Mouse (Mus musculus): ENCODE results near the gene Gm17571. TPM values are rescaled to one million over a fixed set of nuclear protein-coding genes. Genes with fewer than 3 reads are reported as not detected.

Gm17571 gene
- polyA plus RNA-seq, 1 experiment from 2014 or later, result not detected

DNA sequence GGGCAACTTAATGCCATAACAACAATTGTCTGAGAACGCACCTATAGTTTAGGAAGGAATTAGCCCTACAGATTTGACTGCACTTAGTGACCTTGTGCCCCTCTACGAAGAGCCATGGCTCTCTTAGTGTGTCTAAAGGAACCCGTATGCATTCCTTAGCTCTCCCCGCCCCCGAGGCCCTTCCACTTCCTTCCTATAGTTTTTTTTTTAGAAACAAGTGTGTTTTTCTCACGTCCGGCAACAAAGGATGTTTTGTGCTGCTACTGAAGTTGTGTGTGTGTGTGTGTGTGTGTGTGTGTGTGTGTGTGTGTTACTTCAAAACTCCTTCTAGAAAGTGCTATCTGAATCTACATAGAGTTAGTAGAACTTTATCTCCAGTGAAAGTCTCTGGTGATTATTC lies 23.5 kb upstream of the Gm17571 start:
- no peak overlapping the region for H3K4me2 ChIP-seq
- no peak for ATAC-seq
- no peak overlapping the region for H3K4me3 ChIP-seq
- H3K36me3 ChIP-seq (ENCODE audit: poor library complexity, severe bottlenecking), result no peaks in the 10 kb centered on the region
- no peak overlapping the region for H3K9ac ChIP-seq
- peaks cover 7% of the 10 kb centered on the region for H3K4me1 ChIP-seq
- no peaks in the 10 kb centered on the region for H3K27me3 ChIP-seq
- no peaks in the 10 kb centered on the region for H3K9me3 ChIP-seq (replicated peaks)
- WGBS, result 51% methylated on average over 7 of the region's 7 CpGs
- no peak overlapping the region for H3K27ac ChIP-seq

DNA sequence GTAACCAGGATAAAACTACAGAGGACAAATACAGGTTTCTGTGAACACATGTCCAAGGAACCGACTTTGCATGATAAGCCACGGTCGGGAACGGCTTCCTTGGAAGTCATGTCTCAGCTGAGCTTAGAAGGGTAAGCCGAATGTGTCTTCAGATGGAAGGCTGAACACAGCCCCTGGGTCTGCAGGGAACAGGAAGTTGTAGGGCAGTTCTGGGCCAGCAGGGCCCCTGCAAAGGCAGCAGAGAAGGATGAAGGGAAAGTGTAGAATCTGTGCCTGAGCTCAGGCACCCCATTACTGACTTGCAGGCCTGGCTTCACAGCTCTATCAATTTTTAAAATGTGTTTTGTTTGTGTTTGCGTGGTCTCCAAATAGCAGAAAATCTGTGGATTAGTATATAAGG lies 22.2 kb upstream of the Gm17571 start:
- WGBS, result 89% methylated on average over 6 of the region's 6 CpGs
- Histone ChIP-seq H3K27me3 (no peaks in the 10 kb centered on the region), H3K9me3 (replicated peaks) (no peaks in the 10 kb centered on the region), H3K4me3 (no peak overlapping the region), H3K36me3 (ENCODE audit: poor library complexity, severe bottlenecking) (no peaks in the 10 kb centered on the region), H3K9ac (no peak overlapping the region), H3K4me1 (peaks cover 7% of the 10 kb centered on the region), H3K27ac (no peak overlapping the region), H3K4me2 (no peak overlapping the region)
- ATAC-seq, result no peak

DNA sequence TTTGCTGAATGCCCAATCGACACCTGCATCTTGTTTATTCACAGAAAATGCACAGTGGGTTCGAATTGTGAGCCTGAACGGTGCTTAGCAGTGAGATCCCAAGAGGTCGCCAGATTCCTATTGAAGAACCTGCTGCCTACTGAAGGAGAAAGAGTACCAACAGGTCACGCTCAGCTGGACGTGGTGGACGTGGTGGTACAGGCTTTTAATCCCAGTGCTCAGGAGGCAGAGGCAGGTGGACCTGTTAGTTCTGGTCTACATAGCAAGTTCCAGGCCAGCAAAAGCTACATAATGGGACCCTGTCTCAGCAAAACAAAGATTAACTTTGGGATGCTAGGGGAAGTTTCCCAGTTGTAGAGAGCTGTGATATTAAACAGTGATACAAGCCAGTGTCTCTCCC lies 21.2 kb upstream of the Gm17571 start:
- Histone ChIP-seq H3K4me3 (no peak overlapping the region), H3K9me3 (replicated peaks) (no peaks in the 10 kb centered on the region), H3K9ac (no peak overlapping the region)

DNA sequence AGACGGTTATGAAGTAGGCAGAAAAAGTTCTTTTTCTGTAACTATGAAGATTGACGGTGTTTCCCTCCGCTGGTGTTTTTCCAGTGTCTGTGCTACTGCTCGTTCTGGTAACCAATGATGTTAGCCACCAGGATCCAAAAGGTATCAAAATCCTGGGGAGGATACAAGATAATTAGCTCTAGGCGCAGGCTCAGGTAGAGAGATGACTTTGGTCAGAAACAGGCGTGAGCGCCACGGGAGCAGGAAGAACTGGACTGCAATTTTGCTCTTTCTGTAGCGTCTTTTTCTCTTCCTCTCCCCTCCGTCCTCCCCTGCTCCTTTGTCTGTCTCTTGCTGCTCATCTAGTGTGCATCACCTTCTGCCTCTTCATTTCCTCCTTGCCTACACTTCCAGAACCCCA lies 20.3 kb upstream of the Gm17571 start:
- no peaks in the 10 kb centered on the region for H3K36me3 ChIP-seq (ENCODE audit: poor library complexity, severe bottlenecking)
- no peak overlapping the region for H3K27ac ChIP-seq
- H3K27me3 ChIP-seq, result no peaks in the 10 kb centered on the region
- no peak for ATAC-seq
- 92% methylated on average over 10 of the region's 10 CpGs for WGBS
- H3K4me2 ChIP-seq, result no peak overlapping the region
- H3K9me3 ChIP-seq (replicated peaks), result no peaks in the 10 kb centered on the region
- H3K4me3 ChIP-seq, result no peak overlapping the region
- H3K9ac ChIP-seq, result no peak overlapping the region
- peaks cover 7% of the 10 kb centered on the region for H3K4me1 ChIP-seq

More for the DNA sequence above, 21.2 kb upstream of the Gm17571 start:
- WGBS, result 65% methylated on average over 7 of the region's 7 CpGs
- Histone ChIP-seq H3K4me1 (peaks cover 7% of the 10 kb centered on the region), H3K4me2 (no peak overlapping the region), H3K27me3 (no peaks in the 10 kb centered on the region), H3K27ac (no peak overlapping the region), H3K36me3 (ENCODE audit: poor library complexity, severe bottlenecking) (no peaks in the 10 kb centered on the region)
- ATAC-seq, result no peak

DNA sequence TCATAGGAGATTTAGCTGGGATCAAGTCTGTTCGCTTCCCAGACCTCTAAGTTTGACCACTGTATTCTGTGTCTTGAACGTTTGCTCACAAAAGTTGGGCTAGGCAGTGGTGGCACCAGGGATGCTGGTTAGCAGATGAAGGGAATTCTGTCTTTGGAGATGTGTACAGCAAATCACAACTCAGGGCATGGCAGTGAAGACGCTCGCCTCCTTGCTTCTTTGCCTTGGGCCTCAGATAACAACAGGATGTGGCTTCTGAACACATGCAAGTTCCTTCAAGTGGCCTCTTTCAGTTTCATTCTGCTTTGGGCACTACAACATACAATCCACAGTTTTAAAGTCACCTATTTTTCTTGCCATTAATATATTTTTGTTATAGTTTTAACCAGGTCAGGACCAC lies 19.8 kb upstream of the Gm17571 start:
- Histone ChIP-seq H3K4me2 (no peak overlapping the region), H3K9ac (no peak overlapping the region), H3K36me3 (ENCODE audit: poor library complexity, severe bottlenecking) (no peaks in the 10 kb centered on the region), H3K4me1 (peaks cover 7% of the 10 kb centered on the region), H3K27me3 (no peaks in the 10 kb centered on the region), H3K9me3 (replicated peaks) (no peaks in the 10 kb centered on the region), H3K4me3 (no peak overlapping the region), H3K27ac (no peak overlapping the region)
- no peak for ATAC-seq
- WGBS, result 91% methylated on average over 4 of the region's 4 CpGs

DNA sequence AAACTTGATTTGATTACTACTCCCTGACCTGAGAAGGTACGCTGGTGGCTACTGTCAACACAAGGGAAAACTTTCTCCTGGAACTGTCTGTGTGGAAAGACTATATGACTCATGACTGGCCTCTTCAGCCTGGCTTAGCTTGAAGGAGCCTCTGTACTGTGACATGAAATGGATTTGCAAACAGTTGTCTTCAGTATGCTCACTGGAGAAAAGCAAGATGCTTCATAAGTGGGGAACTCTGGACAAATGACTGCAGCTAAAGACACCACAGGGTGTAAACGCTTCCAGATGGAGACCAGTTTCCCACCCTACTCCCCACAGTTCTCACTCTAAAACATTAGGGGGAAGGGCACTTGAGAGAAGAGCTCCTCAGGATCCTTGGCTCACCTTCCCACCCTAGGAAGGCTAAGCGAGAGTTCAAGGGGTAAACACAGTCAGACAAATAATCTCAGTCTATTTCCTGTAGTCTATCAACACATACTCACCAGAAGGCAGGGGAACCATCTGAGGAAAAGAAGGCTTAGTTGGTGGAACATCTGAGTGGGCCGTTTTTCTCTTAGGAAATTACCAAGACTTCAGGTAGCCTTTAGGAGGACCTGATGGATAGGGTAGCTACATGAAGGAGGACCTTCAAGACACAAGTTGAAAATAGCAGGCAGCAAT lies 18.9 kb upstream of the Gm17571 start:
- H3K4me3 ChIP-seq, result no peak overlapping the region
- H3K4me2 ChIP-seq, result no peak overlapping the region
- H3K4me1 ChIP-seq, result peaks cover 5% of the 10 kb centered on the region
- H3K36me3 ChIP-seq (ENCODE audit: poor library complexity, severe bottlenecking), result no peaks in the 10 kb centered on the region
- no peaks in the 10 kb centered on the region for H3K9me3 ChIP-seq (replicated peaks)
- ATAC-seq, result no peak
- no peak overlapping the region for H3K27ac ChIP-seq
- H3K9ac ChIP-seq, result no peak overlapping the region
- 85% methylated on average over 4 of the region's 4 CpGs for WGBS
- no peaks in the 10 kb centered on the region for H3K27me3 ChIP-seq

DNA sequence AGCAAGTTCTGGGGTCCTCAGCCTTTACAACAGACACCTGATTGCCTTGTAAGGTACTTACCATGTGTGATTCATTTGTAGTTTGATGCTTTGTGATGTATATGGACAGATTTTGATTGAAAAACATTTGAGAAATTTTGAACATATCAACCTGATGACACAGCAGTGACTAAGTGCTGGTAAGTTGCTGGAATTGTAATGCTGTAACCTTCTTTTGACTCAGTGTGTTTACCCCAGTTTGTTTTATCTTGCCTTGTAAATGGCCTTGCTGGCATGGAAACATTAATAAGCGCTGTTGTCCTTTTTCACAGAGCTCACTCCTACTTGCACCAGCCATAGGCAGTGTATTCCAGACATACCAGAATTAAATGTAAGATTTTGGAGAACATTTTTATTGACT lies 14.4 kb upstream of the Gm17571 start:
- Histone ChIP-seq H3K4me2 (no peak overlapping the region), H3K27me3 (no peaks in the 10 kb centered on the region), H3K9me3 (replicated peaks) (no peaks in the 10 kb centered on the region), H3K4me1 (peaks cover 9% of the 10 kb centered on the region; the same call in 1 of the 2 replicates), H3K36me3 (ENCODE audit: poor library complexity, severe bottlenecking) (no peaks in the 10 kb centered on the region), H3K4me3 (no peak overlapping the region), H3K9ac (no peak overlapping the region), H3K27ac (no peak overlapping the region)
- 93% methylated on average over 1 of the region's 1 CpGs for WGBS
- no peak for ATAC-seq

DNA sequence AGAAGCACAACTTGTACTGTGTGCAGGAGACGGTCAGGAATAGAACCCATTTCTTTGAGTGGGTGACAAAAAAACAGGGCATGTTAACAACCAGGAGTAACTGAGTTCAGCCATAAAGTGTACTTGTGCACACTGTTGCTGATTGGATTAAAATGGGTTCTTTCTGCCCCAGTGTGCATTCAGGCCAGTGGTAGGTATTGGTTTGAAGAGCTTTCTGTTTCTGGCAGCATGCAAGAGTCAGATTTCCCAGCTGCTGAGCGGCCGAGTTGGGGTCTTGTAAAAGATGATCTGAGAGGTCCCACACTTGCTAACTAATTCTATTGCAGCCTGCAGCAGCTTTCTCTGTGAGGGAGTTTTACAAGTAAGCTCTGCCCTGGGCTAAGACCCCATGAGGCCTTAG lies 13.5 kb upstream of the Gm17571 start:
- ATAC-seq, result no peak
- Histone ChIP-seq H3K27me3 (no peaks in the 10 kb centered on the region), H3K4me2 (no peak overlapping the region), H3K4me1 (peaks cover 9% of the 10 kb centered on the region; the same call in 1 of the 2 replicates), H3K27ac (no peak overlapping the region), H3K9me3 (replicated peaks) (no peaks in the 10 kb centered on the region), H3K9ac (no peak overlapping the region), H3K4me3 (no peak overlapping the region), H3K36me3 (ENCODE audit: poor library complexity, severe bottlenecking) (no peaks in the 10 kb centered on the region)
- WGBS, result 88% methylated on average over 3 of the region's 3 CpGs

DNA sequence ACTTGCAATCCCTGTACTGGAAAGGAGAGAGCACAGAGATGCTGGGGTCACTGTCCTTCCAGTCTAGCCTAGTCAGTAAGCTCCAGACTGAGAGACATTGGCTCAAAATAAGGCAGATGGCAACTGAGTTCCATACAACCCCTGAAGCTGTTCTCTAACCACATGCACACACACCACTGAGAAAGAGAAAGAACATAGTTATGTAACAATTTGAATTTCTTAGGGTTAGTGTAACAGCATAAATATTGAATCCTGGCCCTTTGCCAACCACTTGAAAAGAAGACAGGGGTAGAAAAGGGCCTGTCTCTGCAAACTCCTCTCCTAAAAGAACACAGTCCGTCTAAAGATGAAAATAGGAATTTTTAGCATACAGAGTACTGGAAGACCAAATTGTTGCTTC lies 12.8 kb upstream of the Gm17571 start:
- 40% methylated on average over 1 of the region's 1 CpGs for WGBS
- no peak for ATAC-seq

DNA sequence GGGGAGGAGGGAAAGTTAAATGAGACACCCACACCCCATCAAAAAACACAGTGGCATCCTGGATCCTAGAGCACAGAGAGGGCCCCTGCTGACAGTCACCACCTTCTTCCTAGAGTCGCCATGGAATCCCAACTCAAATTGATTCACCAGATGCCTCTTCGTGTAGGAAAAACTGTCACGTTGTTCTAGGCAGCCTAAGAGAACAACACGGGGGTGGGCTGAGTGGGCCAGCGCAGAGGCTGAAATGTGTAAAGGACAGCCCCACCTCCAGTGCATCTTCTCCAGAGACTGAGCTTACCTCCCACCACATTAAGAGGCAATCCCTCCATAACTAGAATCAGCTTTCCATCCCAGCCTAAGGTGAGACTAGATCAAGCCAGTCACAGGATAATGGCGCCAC lies 11.2 kb upstream of the Gm17571 start:
- 90% methylated on average over 6 of the region's 6 CpGs for WGBS

More for the DNA sequence above, 12.8 kb upstream of the Gm17571 start:
- no peak overlapping the region for H3K4me2 ChIP-seq
- no peaks in the 10 kb centered on the region for H3K27me3 ChIP-seq
- no peaks in the 10 kb centered on the region for H3K9me3 ChIP-seq (replicated peaks)
- H3K4me1 ChIP-seq, result peaks cover 15% of the 10 kb centered on the region
- no peak overlapping the region for H3K27ac ChIP-seq
- no peak overlapping the region for H3K9ac ChIP-seq
- H3K36me3 ChIP-seq (ENCODE audit: poor library complexity, severe bottlenecking), result no peaks in the 10 kb centered on the region
- H3K4me3 ChIP-seq, result no peak overlapping the region

DNA sequence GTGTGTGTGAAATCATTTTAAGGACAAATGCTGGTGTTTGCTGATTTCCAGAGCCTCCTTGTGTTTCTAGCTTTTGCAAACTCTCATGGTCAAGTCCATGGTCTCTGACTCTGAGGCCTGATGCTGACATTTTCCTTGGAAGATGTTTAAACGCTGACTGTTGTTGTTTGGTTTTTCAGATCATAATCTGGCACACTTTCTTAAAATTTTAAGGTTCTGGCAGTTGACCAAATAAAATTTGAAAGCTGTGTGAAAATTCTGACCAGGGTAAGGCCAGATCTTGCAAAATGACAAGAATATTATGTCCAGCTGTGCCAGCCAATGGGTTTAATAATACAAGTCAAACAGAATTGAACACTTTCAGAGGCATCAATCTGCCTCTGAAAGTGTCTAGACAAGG lies 8.7 kb upstream of the Gm17571 start:
- H3K9me3 ChIP-seq (replicated peaks), result no peaks in the 10 kb centered on the region
- H3K27ac ChIP-seq, result no peak overlapping the region
- no peaks in the 10 kb centered on the region for H3K27me3 ChIP-seq
- no peak overlapping the region for H3K4me2 ChIP-seq
- H3K4me1 ChIP-seq, result peaks cover 16% of the 10 kb centered on the region
- no peaks in the 10 kb centered on the region for H3K36me3 ChIP-seq (ENCODE audit: poor library complexity, severe bottlenecking)
- WGBS, result 78% methylated on average over 1 of the region's 1 CpGs
- no peak overlapping the region for H3K4me3 ChIP-seq
- ATAC-seq, result no peak
- H3K9ac ChIP-seq, result no peak overlapping the region

More for the DNA sequence above, 11.2 kb upstream of the Gm17571 start:
- Histone ChIP-seq H3K27me3 (no peaks in the 10 kb centered on the region), H3K4me1 (peaks cover 16% of the 10 kb centered on the region), H3K4me3 (no peak overlapping the region), H3K9me3 (replicated peaks) (no peaks in the 10 kb centered on the region), H3K27ac (no peak overlapping the region), H3K4me2 (no peak overlapping the region), H3K36me3 (ENCODE audit: poor library complexity, severe bottlenecking) (no peaks in the 10 kb centered on the region), H3K9ac (no peak overlapping the region)
- no peak for ATAC-seq

DNA sequence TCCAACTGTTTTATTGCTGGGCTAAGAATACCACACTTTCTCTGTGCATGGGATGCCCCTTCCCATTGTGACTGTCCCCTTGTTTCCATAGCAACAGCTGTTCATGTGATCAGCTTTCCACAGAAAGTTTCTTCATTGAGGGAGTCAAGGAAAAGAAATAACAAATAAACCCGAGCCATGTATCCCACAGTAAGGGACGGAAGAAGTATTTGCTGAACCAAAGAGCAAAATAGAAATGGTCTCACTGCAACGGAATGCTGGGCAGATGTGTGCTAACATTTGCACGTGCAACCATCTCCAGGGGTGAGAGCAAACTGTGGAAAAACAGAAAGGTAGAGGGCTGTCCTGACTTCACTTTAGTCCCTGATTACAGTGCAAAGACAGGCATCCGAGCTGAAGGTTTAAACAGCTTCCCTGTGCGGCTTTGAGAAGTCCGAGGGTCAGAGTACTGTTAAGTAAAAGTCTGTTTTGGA lies 8.1 kb upstream of the Gm17571 start:
- no peak overlapping the region for H3K4me2 ChIP-seq
- 24% methylated on average over 7 of the region's 7 CpGs for WGBS
- H3K9me3 ChIP-seq (replicated peaks), result no peaks in the 10 kb centered on the region
- no peak overlapping the region for H3K9ac ChIP-seq
- no peaks in the 10 kb centered on the region for H3K36me3 ChIP-seq (ENCODE audit: poor library complexity, severe bottlenecking)
- H3K4me1 ChIP-seq, result peaks cover 15% of the 10 kb centered on the region
- no peak overlapping the region for H3K27ac ChIP-seq
- H3K27me3 ChIP-seq, result no peaks in the 10 kb centered on the region
- H3K4me3 ChIP-seq, result no peak overlapping the region
- peak; percentile 57; the same call in 1 of the 2 replicates for ATAC-seq

DNA sequence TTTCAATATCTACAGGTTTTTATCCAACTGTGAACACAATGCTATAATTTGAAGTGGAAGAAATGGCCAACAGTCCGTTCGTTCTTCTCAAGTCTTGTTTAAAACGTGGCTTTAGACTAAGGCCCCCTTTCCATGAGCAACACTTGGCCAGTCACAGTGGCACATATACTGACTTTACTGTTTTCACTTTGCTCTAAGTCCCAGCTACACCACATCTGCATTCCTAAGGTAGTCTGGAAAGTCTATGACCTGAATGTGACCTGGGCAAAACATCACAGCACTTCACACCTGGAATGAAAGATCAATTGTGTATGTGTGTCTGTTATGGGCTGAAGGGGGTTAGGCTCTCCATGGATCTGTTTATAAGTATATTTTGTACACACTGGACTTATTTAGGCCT lies 2.2 kb upstream of the Gm17571 start:
- Histone ChIP-seq H3K36me3 (ENCODE audit: poor library complexity, severe bottlenecking) (no peaks in the 10 kb centered on the region), H3K27ac (no peak overlapping the region), H3K9me3 (replicated peaks) (no peaks in the 10 kb centered on the region), H3K9ac (no peak overlapping the region), H3K4me2 (no peak overlapping the region), H3K4me3 (no peak overlapping the region), H3K27me3 (no peaks in the 10 kb centered on the region), H3K4me1 (no peaks in the 10 kb centered on the region)
- WGBS, result 92% methylated on average over 3 of the region's 3 CpGs
- no peak for ATAC-seq

Measured in forebrain, embryonic 13.5 days (tissue).